Mouse (Mus musculus) bone marrow, adult 2 months (tissue): ENCODE data around the gene Shroom1.

Source experiments
- CTCF ChIP-seq: fragments of 200-500 bp; IDR thresholded peaks from 2 replicates; pipeline ENCODE4 v1.5.1; 2011; ENCODE audit warnings: low read length, control low read depth; ENCODE audit not compliant: control insufficient read depth, insufficient read depth
- POLR2A ChIP-seq: fragments of 200-500 bp; IDR thresholded peaks from 2 replicates; pipeline ENCODE4 v1.6.1; 2011; ENCODE audit warnings: low read depth, mild to moderate bottlenecking, control low read depth, low read length, borderline replicate concordance; ENCODE audit not compliant: control insufficient read depth

- no peak for TF ChIP-seq POLR2A
- TF ChIP-seq CTCF, result no peak
Measured at GRCm38 (mm10) chr11:53486351-53486750, 29.3 kb downstream of the Shroom1 start.
